Mouse (Mus musculus): ENCODE data around the gene Kcng3. TPM values are rescaled to one million over a fixed set of nuclear protein-coding genes. Genes with fewer than 3 reads are reported as not detected.

Gene Kcng3
- total RNA-seq, 2 experiments from 2014 or later: not detected

GRCm38 (mm10) chr17:83562153-83563010, 69.3 kb downstream of the Kcng3 start:
- intact Hi-C loops (cut with DNase I): no loop called here
- no peak for DNase-seq

- intact Hi-C loops (cut with DNase I): no loop called here
- no peak for DNase-seq
Observed at GRCm38 (mm10) chr17:83559081-83559480, 72.6 kb downstream of the Kcng3 start.

GRCm38 (mm10) chr17:83555836-83556235, 75.9 kb downstream of the Kcng3 start:
- intact Hi-C loops (cut with DNase I): no loop called here
- DNase-seq: no peak

- no peak for DNase-seq
- intact Hi-C loops (cut with DNase I): no loop called here
Observed at GRCm38 (mm10) chr17:83554997-83555396, 76.7 kb downstream of the Kcng3 start.

- DNase-seq: peak in 1 of 2 experiments; percentile 26
- intact Hi-C loops (cut with DNase I): no loop called here
Observed at GRCm38 (mm10) chr17:83548501-83549233, 83.0 kb downstream of the Kcng3 start.

- intact Hi-C loops (cut with DNase I): no loop called here
- no peak for DNase-seq
Observed at GRCm38 (mm10) chr17:83547145-83547544, 84.5 kb downstream of the Kcng3 start.

GRCm38 (mm10) chr17:83545756-83546742, 85.6 kb downstream of the Kcng3 start:
- DNase-seq: peak in 1 of 2 experiments; percentile 34
- intact Hi-C loops (cut with DNase I): no loop called here

- peak in 1 of 2 experiments; percentile 7 for DNase-seq
- intact Hi-C loops (cut with DNase I): no loop called here
Observed at GRCm38 (mm10) chr17:83545259-83545658, 86.4 kb downstream of the Kcng3 start.

- intact Hi-C loops (cut with DNase I): no loop called here
- no peak for DNase-seq
Observed at GRCm38 (mm10) chr17:83542424-83542823, 89.3 kb downstream of the Kcng3 start.

GRCm38 (mm10) chr17:83539262-83540037, 92.2 kb downstream of the Kcng3 start:
- intact Hi-C loops (cut with DNase I): no loop called here
- no peak for DNase-seq

GRCm38 (mm10) chr17:83538694-83539093, 93.0 kb downstream of the Kcng3 start:
- intact Hi-C loops (cut with DNase I): no loop called here
- no peak for DNase-seq

- intact Hi-C loops (cut with DNase I): no loop called here
- DNase-seq: no peak
Observed at GRCm38 (mm10) chr17:83538141-83538540, 93.6 kb downstream of the Kcng3 start.

Other genes starting within 250 kb of the Kcng3 start
- 100 to 1,000 TPM; 314 to 318 TPM for gene Cox7a2l, start 114.6 kb downstream of the Kcng3 start, total RNA-seq (2021)
- 10 to 100 TPM; 29.2 to 30.2 TPM for gene Mta3, start 74.3 kb upstream of the Kcng3 start, total RNA-seq (2021)
- gene Haao, start 216.1 kb upstream of the Kcng3 start, total RNA-seq (2021): not detected

All from heart, postnatal 10 days (tissue).